Mouse (Mus musculus): ENCODE measurements around the gene Zfp622. TPM values are rescaled to one million over a fixed set of nuclear protein-coding genes. Genes with fewer than 3 reads are reported as not detected.

Zfp622 gene
- total RNA-seq, 1 experiment: 65.9 TPM

GRCm38 (mm10) chr15:25950584-25950983, 33.6 kb upstream of the Zfp622 start:
- TF ChIP-seq CHD2 (IDR thresholded peaks at IDR 0.05; ENCODE audit: low read depth, low read length) (no peak), ZC3H11A (IDR thresholded peaks at IDR 0.05; ENCODE audit: borderline replicate concordance, low read depth, low read length) (no peak), HCFC1 (IDR thresholded peaks at IDR 0.05; ENCODE audit: borderline replicate concordance, insufficient read depth, low read length) (no peak), MAFK (IDR thresholded peaks at IDR 0.05; ENCODE audit: insufficient read depth, low read depth, low read length) (no peak), ZNF384 (IDR thresholded peaks at IDR 0.05; ENCODE audit: low read depth, low read length) (no peak)
- no peaks in the 10 kb centered on the region for H3K4me1 ChIP-seq (ENCODE audit: control insufficient read depth in 2 of 2, insufficient read depth in 2 of 2, low read length in 2 of 2, poor library complexity in 1 of 2)
- no peaks in the 10 kb centered on the region for H3K36me3 ChIP-seq (ENCODE audit: control insufficient read depth, insufficient read depth, low read length, poor library complexity, severe bottlenecking)
- H3K9me3 ChIP-seq (ENCODE audit: control insufficient read depth, insufficient read depth, low read depth, low read length): no peaks in the 10 kb centered on the region
- DNase-seq (ENCODE audit: low read depth, low spot score): no peak
- in situ Hi-C loops (cut with MboI; ENCODE audit: low sequenced_read_pairs in 2 of 2, unreplicated experiment in 2 of 2): loop anchor here in 1 of 2 experiments (10.0 kb wide), 1 partner anchor 146 kb away; no protein-coding TSS in a partner anchor
- H3K9ac ChIP-seq (ENCODE audit: insufficient read depth, low read depth, low read length, poor library complexity, severe bottlenecking): no peak overlapping the region
- no peak overlapping the region for H3K4me3 ChIP-seq (ENCODE audit: insufficient read depth in 1 of 2, low read depth in 1 of 2, low read length in 2 of 2, poor library complexity in 1 of 2, severe bottlenecking in 1 of 2)
- no peak overlapping the region for H3K27ac ChIP-seq (ENCODE audit: insufficient read depth, low read depth, low read length, poor library complexity, severe bottlenecking)

GRCm38 (mm10) chr15:25951037-25951436, 33.1 kb upstream of the Zfp622 start:
- Histone ChIP-seq H3K4me3 (ENCODE audit: insufficient read depth in 1 of 2, low read depth in 1 of 2, low read length in 2 of 2, poor library complexity in 1 of 2, severe bottlenecking in 1 of 2) (no peak overlapping the region), H3K27ac (ENCODE audit: insufficient read depth, low read depth, low read length, poor library complexity, severe bottlenecking) (no peak overlapping the region), H3K9me3 (ENCODE audit: control insufficient read depth, insufficient read depth, low read depth, low read length) (no peaks in the 10 kb centered on the region), H3K9ac (ENCODE audit: insufficient read depth, low read depth, low read length, poor library complexity, severe bottlenecking) (no peak overlapping the region), H3K4me1 (ENCODE audit: control insufficient read depth in 2 of 2, insufficient read depth in 2 of 2, low read length in 2 of 2, poor library complexity in 1 of 2) (no peaks in the 10 kb centered on the region), H3K36me3 (ENCODE audit: control insufficient read depth, insufficient read depth, low read length, poor library complexity, severe bottlenecking) (no peaks in the 10 kb centered on the region)
- in situ Hi-C loops (cut with MboI; ENCODE audit: low sequenced_read_pairs in 2 of 2, unreplicated experiment in 2 of 2): loop anchor here in 1 of 2 experiments (10.0 kb wide), 1 partner anchor 146 kb away; no protein-coding TSS in a partner anchor
- no peak for DNase-seq (ENCODE audit: low read depth, low spot score)
- TF ChIP-seq ZC3H11A (IDR thresholded peaks at IDR 0.05; ENCODE audit: borderline replicate concordance, low read depth, low read length) (no peak), MAFK (IDR thresholded peaks at IDR 0.05; ENCODE audit: insufficient read depth, low read depth, low read length) (no peak), HCFC1 (IDR thresholded peaks at IDR 0.05; ENCODE audit: borderline replicate concordance, insufficient read depth, low read length) (no peak), ZNF384 (IDR thresholded peaks at IDR 0.05; ENCODE audit: low read depth, low read length) (no peak)

DNA sequence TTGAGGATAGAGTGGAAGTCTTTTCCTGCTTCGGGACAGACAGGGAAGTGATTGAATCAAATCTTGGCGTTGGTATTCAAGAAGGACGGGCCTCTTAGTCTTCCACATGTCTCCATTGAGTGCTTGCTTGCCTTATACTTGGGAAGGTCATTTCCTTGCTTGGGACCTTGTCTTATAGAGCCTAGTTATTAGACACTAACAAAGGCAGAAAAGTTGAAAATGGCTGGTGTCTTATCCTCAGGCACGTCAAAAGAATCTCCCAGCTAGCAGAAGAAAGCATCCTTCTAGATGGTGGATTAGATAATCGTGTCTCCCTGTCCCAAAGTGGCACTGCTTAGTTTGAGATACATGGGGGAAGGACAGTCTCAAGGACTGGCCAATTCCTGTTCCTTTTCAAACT, 28.2 kb upstream of the Zfp622 start:
- Histone ChIP-seq H3K36me3 (ENCODE audit: control insufficient read depth, insufficient read depth, low read length, poor library complexity, severe bottlenecking) (no peaks in the 10 kb centered on the region), H3K4me3 (ENCODE audit: insufficient read depth in 1 of 2, low read depth in 1 of 2, low read length in 2 of 2, poor library complexity in 1 of 2, severe bottlenecking in 1 of 2) (no peak overlapping the region), H3K9ac (ENCODE audit: insufficient read depth, low read depth, low read length, poor library complexity, severe bottlenecking) (no peak overlapping the region), H3K27ac (ENCODE audit: insufficient read depth, low read depth, low read length, poor library complexity, severe bottlenecking) (no peak overlapping the region), H3K4me1 (ENCODE audit: control insufficient read depth in 2 of 2, insufficient read depth in 2 of 2, low read length in 2 of 2, poor library complexity in 1 of 2) (no peaks in the 10 kb centered on the region), H3K9me3 (ENCODE audit: control insufficient read depth, insufficient read depth, low read depth, low read length) (no peaks in the 10 kb centered on the region; the same call in 1 of the 2 replicates)
- TF ChIP-seq HCFC1 (IDR thresholded peaks at IDR 0.05; ENCODE audit: borderline replicate concordance, insufficient read depth, low read length) (no peak), ZNF384 (IDR thresholded peaks at IDR 0.05; ENCODE audit: low read depth, low read length) (no peak), ZC3H11A (IDR thresholded peaks at IDR 0.05; ENCODE audit: borderline replicate concordance, low read depth, low read length) (no peak), CHD2 (IDR thresholded peaks at IDR 0.05; ENCODE audit: low read depth, low read length) (no peak), MAFK (IDR thresholded peaks at IDR 0.05; ENCODE audit: insufficient read depth, low read depth, low read length) (no peak)
- in situ Hi-C loops (cut with MboI; ENCODE audit: low sequenced_read_pairs in 2 of 2, unreplicated experiment in 2 of 2): loop anchor here in 1 of 2 experiments (10.0 kb wide), 1 partner anchor 151 kb away; no protein-coding TSS in a partner anchor
- no peak for DNase-seq (ENCODE audit: low read depth, low spot score)

GRCm38 (mm10) chr15:25956422-25957117, 27.6 kb upstream of the Zfp622 start:
- DNase-seq (ENCODE audit: low read depth, low spot score): no peak
- Histone ChIP-seq H3K4me1 (ENCODE audit: control insufficient read depth in 2 of 2, insufficient read depth in 2 of 2, low read length in 2 of 2, poor library complexity in 1 of 2) (no peaks in the 10 kb centered on the region), H3K27ac (ENCODE audit: insufficient read depth, low read depth, low read length, poor library complexity, severe bottlenecking) (no peak overlapping the region), H3K4me3 (ENCODE audit: insufficient read depth in 1 of 2, low read depth in 1 of 2, low read length in 2 of 2, poor library complexity in 1 of 2, severe bottlenecking in 1 of 2) (no peak overlapping the region), H3K36me3 (ENCODE audit: control insufficient read depth, insufficient read depth, low read length, poor library complexity, severe bottlenecking) (no peaks in the 10 kb centered on the region), H3K9me3 (ENCODE audit: control insufficient read depth, insufficient read depth, low read depth, low read length) (no peaks in the 10 kb centered on the region; the same call in 1 of the 2 replicates), H3K9ac (ENCODE audit: insufficient read depth, low read depth, low read length, poor library complexity, severe bottlenecking) (no peak overlapping the region)
- TF ChIP-seq HCFC1 (IDR thresholded peaks at IDR 0.05; ENCODE audit: borderline replicate concordance, insufficient read depth, low read length): no peak
- in situ Hi-C loops (cut with MboI; ENCODE audit: low sequenced_read_pairs in 2 of 2, unreplicated experiment in 2 of 2): loop anchor here in 1 of 2 experiments (10.0 kb wide), 1 partner anchor 152 kb away; no protein-coding TSS in a partner anchor

Data from ES-E14 (cell line).